Mouse (Mus musculus): ENCODE results near the gene Kcnma1. TPM values are rescaled to one million over a fixed set of nuclear protein-coding genes. Genes with fewer than 3 reads are reported as not detected.

Kcnma1 gene
- polyA plus RNA-seq, 1 experiment from 2014 or later = 2.0 TPM

- H3K4me3 ChIP-seq (ENCODE audit: low read length) = no peak overlapping the region
- WGBS = 80% methylated on average over 4 of the region's 4 CpGs
- H3K9ac ChIP-seq (replicated peaks; ENCODE audit: low read length) = no peak overlapping the region
- ATAC-seq (ENCODE audit: low FRiP score, low TSS enrichment) = no peak
- H3K27me3 ChIP-seq (ENCODE audit: insufficient read depth, low read length) = no peaks in the 10 kb centered on the region
- H3K4me2 ChIP-seq (replicated peaks; ENCODE audit: low read depth, low read length) = no peak overlapping the region
- no peak overlapping the region for H3K27ac ChIP-seq (ENCODE audit: low read length)
- no peaks in the 10 kb centered on the region for H3K36me3 ChIP-seq (ENCODE audit: insufficient read depth, low read length)
- no peaks in the 10 kb centered on the region for H3K9me3 ChIP-seq (ENCODE audit: low read length)
- peaks cover 8% of the 10 kb centered on the region for H3K4me1 ChIP-seq (ENCODE audit: insufficient read depth, low read length)
Measured at GRCm38 (mm10) chr14:23846706-23847105, 167.6 kb downstream of the Kcnma1 start.

GRCm38 (mm10) chr14:23842025-23842424 lies 172.3 kb downstream of the Kcnma1 start:
- Histone ChIP-seq H3K27me3 (ENCODE audit: insufficient read depth, low read length) (no peaks in the 10 kb centered on the region), H3K36me3 (ENCODE audit: insufficient read depth, low read length) (no peaks in the 10 kb centered on the region), H3K4me3 (ENCODE audit: low read length) (no peak overlapping the region), H3K9me3 (ENCODE audit: low read length) (no peaks in the 10 kb centered on the region), H3K9ac (replicated peaks; ENCODE audit: low read length) (no peak overlapping the region), H3K4me1 (ENCODE audit: insufficient read depth, low read length) (0 out of 2 replicates have a peak, but pooled peaks cover 2% of the 10 kb centered on the region), H3K27ac (ENCODE audit: low read length) (no peak overlapping the region), H3K4me2 (replicated peaks; ENCODE audit: low read depth, low read length) (no peak overlapping the region)
- no peak for ATAC-seq (ENCODE audit: low FRiP score, low TSS enrichment)
- WGBS = 72% methylated on average over 3 of the region's 3 CpGs

- Histone ChIP-seq H3K27me3 (ENCODE audit: insufficient read depth, low read length) (no peaks in the 10 kb centered on the region), H3K4me1 (ENCODE audit: insufficient read depth, low read length) (peaks cover 22% of the 10 kb centered on the region), H3K27ac (ENCODE audit: low read length) (no peak overlapping the region), H3K4me3 (ENCODE audit: low read length) (no peak overlapping the region), H3K36me3 (ENCODE audit: insufficient read depth, low read length) (no peaks in the 10 kb centered on the region), H3K9ac (replicated peaks; ENCODE audit: low read length) (no peak overlapping the region), H3K9me3 (ENCODE audit: low read length) (no peaks in the 10 kb centered on the region), H3K4me2 (replicated peaks; ENCODE audit: low read depth, low read length) (no peak overlapping the region)
- 49% methylated on average over 5 of the region's 5 CpGs for WGBS
- ATAC-seq (ENCODE audit: low FRiP score, low TSS enrichment) = no peak
Measured at GRCm38 (mm10) chr14:23839613-23840012, 174.7 kb downstream of the Kcnma1 start.

- H3K9me3 ChIP-seq (ENCODE audit: low read length) = no peaks in the 10 kb centered on the region
- WGBS = 27% methylated on average over 10 of the region's 10 CpGs
- H3K27ac ChIP-seq (ENCODE audit: low read length) = peak overlapping the region; percentile 48; the same call in 1 of the 2 replicates
- H3K36me3 ChIP-seq (ENCODE audit: insufficient read depth, low read length) = no peaks in the 10 kb centered on the region
- 0 out of 2 replicates have a peak overlapping the region, but pooled peaks have one; percentile 29 for H3K9ac ChIP-seq (replicated peaks; ENCODE audit: low read length)
- H3K4me2 ChIP-seq (replicated peaks; ENCODE audit: low read depth, low read length) = no peak overlapping the region
- H3K4me1 ChIP-seq (ENCODE audit: insufficient read depth, low read length) = peaks cover 45% of the 10 kb centered on the region
- no peak overlapping the region for H3K4me3 ChIP-seq (ENCODE audit: low read length)
- peak; percentile 87 for ATAC-seq (ENCODE audit: low FRiP score, low TSS enrichment)
- no peaks in the 10 kb centered on the region for H3K27me3 ChIP-seq (ENCODE audit: insufficient read depth, low read length)
Measured at GRCm38 (mm10) chr14:23835387-23836111, 178.7 kb downstream of the Kcnma1 start.

- Histone ChIP-seq H3K4me1 (ENCODE audit: insufficient read depth, low read length) (peaks cover 46% of the 10 kb centered on the region), H3K4me3 (ENCODE audit: low read length) (no peak overlapping the region), H3K9ac (replicated peaks; ENCODE audit: low read length) (no peak overlapping the region), H3K27ac (ENCODE audit: low read length) (peak overlapping the region; percentile 75), H3K9me3 (ENCODE audit: low read length) (no peaks in the 10 kb centered on the region), H3K4me2 (replicated peaks; ENCODE audit: low read depth, low read length) (no peak overlapping the region), H3K27me3 (ENCODE audit: insufficient read depth, low read length) (no peaks in the 10 kb centered on the region), H3K36me3 (ENCODE audit: insufficient read depth, low read length) (no peaks in the 10 kb centered on the region)
- WGBS = 28% methylated on average over 5 of the region's 5 CpGs
- peak; percentile 57 for ATAC-seq (ENCODE audit: low FRiP score, low TSS enrichment)
Measured at GRCm38 (mm10) chr14:23831284-23831683, 183.0 kb downstream of the Kcnma1 start.

GRCm38 (mm10) chr14:23830316-23830715 lies 184.0 kb downstream of the Kcnma1 start:
- no peak for ATAC-seq (ENCODE audit: low FRiP score, low TSS enrichment)
- WGBS = 19% methylated on average over 4 of the region's 4 CpGs
- H3K9ac ChIP-seq (replicated peaks; ENCODE audit: low read length) = no peak overlapping the region
- no peaks in the 10 kb centered on the region for H3K9me3 ChIP-seq (ENCODE audit: low read length)
- no peak overlapping the region for H3K4me3 ChIP-seq (ENCODE audit: low read length)
- no peaks in the 10 kb centered on the region for H3K36me3 ChIP-seq (ENCODE audit: insufficient read depth, low read length)
- peaks cover 37% of the 10 kb centered on the region for H3K4me1 ChIP-seq (ENCODE audit: insufficient read depth, low read length)
- no peak overlapping the region for H3K4me2 ChIP-seq (replicated peaks; ENCODE audit: low read depth, low read length)
- H3K27me3 ChIP-seq (ENCODE audit: insufficient read depth, low read length) = no peaks in the 10 kb centered on the region
- H3K27ac ChIP-seq (ENCODE audit: low read length) = peak overlapping the region; percentile 75; the same call in 1 of the 2 replicates

DNA sequence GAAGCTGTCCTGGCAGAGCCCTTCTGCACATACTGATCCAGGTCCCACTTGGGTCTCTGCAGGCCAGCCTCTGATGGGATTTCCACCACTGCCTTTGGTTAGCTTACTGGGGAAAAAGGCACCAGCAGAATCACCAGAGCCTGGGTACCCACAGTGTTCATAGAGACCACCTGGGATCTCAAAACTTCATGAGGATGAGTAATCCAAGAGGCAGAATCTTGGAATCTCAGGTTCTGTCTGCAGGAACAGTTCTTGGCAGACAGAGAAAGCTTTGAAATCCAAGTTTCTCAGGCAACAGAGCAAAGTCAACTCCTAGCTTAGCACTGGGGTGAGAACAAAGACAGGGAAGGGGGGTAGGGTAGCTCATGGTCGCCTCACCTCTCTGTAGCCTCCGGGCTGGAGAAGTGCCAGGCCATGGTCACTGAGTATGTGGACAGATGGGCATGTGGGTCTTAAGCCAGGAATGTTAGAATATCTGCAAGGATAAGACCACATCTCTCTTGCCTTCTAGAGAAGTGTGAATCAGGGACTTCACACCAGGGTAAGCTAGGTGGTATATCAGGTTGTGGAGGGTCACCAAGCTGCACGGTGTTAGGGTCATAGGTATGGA lies 185.5 kb downstream of the Kcnma1 start:
- Histone ChIP-seq H3K27me3 (ENCODE audit: insufficient read depth, low read length) (no peaks in the 10 kb centered on the region), H3K9ac (replicated peaks; ENCODE audit: low read length) (no peak overlapping the region), H3K9me3 (ENCODE audit: low read length) (no peaks in the 10 kb centered on the region), H3K4me1 (ENCODE audit: insufficient read depth, low read length) (peaks cover 26% of the 10 kb centered on the region), H3K4me3 (ENCODE audit: low read length) (no peak overlapping the region), H3K36me3 (ENCODE audit: insufficient read depth, low read length) (no peaks in the 10 kb centered on the region), H3K27ac (ENCODE audit: low read length) (no peak overlapping the region), H3K4me2 (replicated peaks; ENCODE audit: low read depth, low read length) (no peak overlapping the region)
- WGBS = 90% methylated on average over 3 of the region's 3 CpGs
- no peak for ATAC-seq (ENCODE audit: low FRiP score, low TSS enrichment)

DNA sequence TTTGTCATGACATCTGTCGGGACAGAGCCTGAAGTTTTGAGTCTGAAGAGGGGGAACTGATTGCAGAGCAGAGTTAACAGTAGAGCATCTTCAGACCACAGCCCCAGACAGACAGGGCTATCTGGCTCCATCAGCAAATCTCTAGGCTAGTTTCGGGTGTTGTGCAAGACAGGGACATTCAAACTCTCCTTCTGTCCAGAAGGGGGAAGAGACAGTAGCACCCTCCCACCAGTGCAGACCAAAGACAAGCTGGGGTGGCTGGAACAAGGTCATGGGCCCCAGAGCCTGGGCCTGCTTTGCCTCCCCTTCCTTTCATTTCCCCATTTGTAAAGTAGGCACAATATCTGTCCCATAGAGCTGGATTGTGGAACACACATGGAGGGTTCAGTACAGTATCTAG lies 189.4 kb downstream of the Kcnma1 start:
- no peak overlapping the region for H3K9ac ChIP-seq (replicated peaks; ENCODE audit: low read length)
- H3K27me3 ChIP-seq (ENCODE audit: insufficient read depth, low read length) = no peaks in the 10 kb centered on the region
- no peaks in the 10 kb centered on the region for H3K36me3 ChIP-seq (ENCODE audit: insufficient read depth, low read length)
- peaks cover under 1% of the 10 kb centered on the region; the same call in 1 of the 2 replicates for H3K4me1 ChIP-seq (ENCODE audit: insufficient read depth, low read length)
- 87% methylated on average over 2 of the region's 2 CpGs for WGBS
- no peak overlapping the region for H3K27ac ChIP-seq (ENCODE audit: low read length)
- no peak overlapping the region for H3K4me3 ChIP-seq (ENCODE audit: low read length)
- no peak overlapping the region for H3K4me2 ChIP-seq (replicated peaks; ENCODE audit: low read depth, low read length)
- no peak for ATAC-seq (ENCODE audit: low FRiP score, low TSS enrichment)
- H3K9me3 ChIP-seq (ENCODE audit: low read length) = no peaks in the 10 kb centered on the region

DNA sequence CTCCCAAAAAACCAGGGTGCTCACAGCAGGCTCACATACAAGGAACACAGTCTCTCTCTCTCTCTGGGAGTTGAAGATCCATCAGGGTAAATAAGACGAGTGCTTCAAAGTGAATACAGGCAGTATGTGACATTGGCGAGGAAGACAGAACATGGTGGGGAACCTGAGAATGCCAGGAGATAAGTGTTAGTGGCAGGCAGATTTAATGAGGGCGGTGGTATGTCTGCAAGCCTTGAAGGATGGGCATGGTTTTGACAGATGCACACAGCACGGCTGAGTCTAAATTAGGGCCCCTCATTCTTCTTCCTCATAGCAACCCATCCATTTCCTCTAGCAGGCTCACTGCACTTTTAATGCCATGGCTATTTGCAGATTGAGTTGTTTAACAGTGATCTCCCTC lies 190.0 kb downstream of the Kcnma1 start:
- Histone ChIP-seq H3K27me3 (ENCODE audit: insufficient read depth, low read length) (no peaks in the 10 kb centered on the region), H3K9ac (replicated peaks; ENCODE audit: low read length) (no peak overlapping the region), H3K36me3 (ENCODE audit: insufficient read depth, low read length) (no peaks in the 10 kb centered on the region), H3K9me3 (ENCODE audit: low read length) (no peaks in the 10 kb centered on the region), H3K4me3 (ENCODE audit: low read length) (no peak overlapping the region), H3K27ac (ENCODE audit: low read length) (no peak overlapping the region), H3K4me2 (replicated peaks; ENCODE audit: low read depth, low read length) (no peak overlapping the region), H3K4me1 (ENCODE audit: insufficient read depth, low read length) (no peaks in the 10 kb centered on the region)
- 66% methylated on average over 4 of the region's 4 CpGs for WGBS
- ATAC-seq (ENCODE audit: low FRiP score, low TSS enrichment) = no peak

DNA sequence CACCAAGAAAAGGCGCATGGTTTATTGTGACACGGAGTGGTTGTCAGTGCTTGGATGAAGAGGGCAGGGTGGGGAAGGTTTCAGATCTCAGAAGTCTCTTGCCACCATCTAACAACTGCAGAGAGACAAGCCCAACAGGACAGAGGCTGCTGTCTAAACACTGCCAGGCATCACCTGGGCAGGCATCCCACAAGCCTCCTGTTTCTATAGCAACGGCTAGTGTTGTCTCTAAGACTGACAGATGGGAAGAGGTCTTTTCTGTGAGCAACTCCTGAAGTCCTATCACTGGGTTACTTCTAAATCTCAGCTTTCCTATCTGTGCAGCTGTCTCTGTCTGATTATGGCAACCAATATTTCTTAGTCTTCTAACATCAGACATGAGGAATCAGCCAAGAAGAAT lies 196.7 kb downstream of the Kcnma1 start:
- Histone ChIP-seq H3K4me2 (replicated peaks; ENCODE audit: low read depth, low read length) (no peak overlapping the region), H3K4me3 (ENCODE audit: low read length) (no peak overlapping the region), H3K9me3 (ENCODE audit: low read length) (no peaks in the 10 kb centered on the region), H3K9ac (replicated peaks; ENCODE audit: low read length) (no peak overlapping the region), H3K36me3 (ENCODE audit: insufficient read depth, low read length) (no peaks in the 10 kb centered on the region), H3K27me3 (ENCODE audit: insufficient read depth, low read length) (no peaks in the 10 kb centered on the region), H3K4me1 (ENCODE audit: insufficient read depth, low read length) (no peaks in the 10 kb centered on the region), H3K27ac (ENCODE audit: low read length) (no peak overlapping the region)
- no peak for ATAC-seq (ENCODE audit: low FRiP score, low TSS enrichment)
- 88% methylated on average over 3 of the region's 3 CpGs for WGBS

Measured in kidney, embryonic 16.5 days (tissue).